Mouse (Mus musculus) neural tube, embryonic 15.5 days (tissue): ENCODE data around the gene Alyref2. TPM values are rescaled to one million over a fixed set of nuclear protein-coding genes. Genes with fewer than 3 reads are reported as not detected.

ENCODE experiments used
- ATAC-seq: fragments of 200-750 bp; cut with Nextera tagmentation; 2 replicates; pipeline ENCODE4 v1.8.0; 2017; ENCODE audit warnings: mild to moderate bottlenecking, moderate TSS enrichment, moderate library complexity; ENCODE audit not compliant: low FRiP score
- H3K27ac ChIP-seq: fragments of 300-500 bp; sonication (generic); replicated peaks from 2 replicates; pipeline ENCODE4 v1.5.1; 2015; ENCODE audit warnings: mild to moderate bottlenecking, inconsistent platforms
- H3K27me3 ChIP-seq: fragments of 300-500 bp; sonication (generic); replicated peaks from 2 replicates; pipeline ENCODE4 v1.6.1; 2015; ENCODE audit warnings: inconsistent platforms
- H3K36me3 ChIP-seq: fragments of 300-500 bp; sonication (generic); 2 replicates; pipeline ENCODE4 v1.6.1; 2015; ENCODE audit warnings: inconsistent platforms
- H3K4me1 ChIP-seq: fragments of 300-500 bp; sonication (generic); 2 replicates; pipeline ENCODE4 v1.6.1; 2015; ENCODE audit warnings: inconsistent platforms
- H3K4me2 ChIP-seq: fragments of 300-500 bp; sonication (generic); 2 replicates; pipeline ENCODE4 v1.6.1; 2015; ENCODE audit warnings: inconsistent platforms, mild to moderate bottlenecking, moderate library complexity
- H3K4me3 ChIP-seq: fragments of 300-500 bp; sonication (generic); replicated peaks from 2 replicates; pipeline ENCODE4 v1.5.1; 2015; ENCODE audit warnings: mild to moderate bottlenecking, inconsistent platforms
- H3K9ac ChIP-seq: fragments of 300-500 bp; sonication (generic); replicated peaks from 2 replicates; pipeline ENCODE4 v1.6.1; 2015; ENCODE audit warnings: mild to moderate bottlenecking, inconsistent platforms
- H3K9me3 ChIP-seq: fragments of 300-500 bp; sonication (generic); replicated peaks from 2 replicates; pipeline ENCODE4 v1.6.1; 2016; ENCODE audit warnings: inconsistent platforms
- WGBS: fragments of 180-500 bp; shearing (Covaris S2); methylation state at CpG from one replicate; pipeline ENCODE4 v1.1.7; 2015; ENCODE audit warnings: mixed read lengths; 5-methylcytosine and 5-hydroxymethylcytosine counted together
- polyA plus RNA-seq: library from polyadenylated mRNA; unstranded; fragments of >200 nt; fragmentation: Nextera tagmentation; extraction: Ambion mirVana; gene quantifications from 2 replicates; pipeline ENCODE4 v1.2.1, GENCODE M21; 2015

Alyref2 gene
- polyA plus RNA-seq, 1 experiment from 2014 or later: 34.7 TPM

- ATAC-seq: no peak
- Histone ChIP-seq H3K9ac (no peak within 1 kb of the TSS), H3K9me3 (0 out of 2 replicates have a peak, but pooled peaks cover 10% of the 10 kb centered on the region), H3K4me2 (no peak within 1 kb of the TSS), H3K27ac (no peak within 1 kb of the TSS), H3K36me3 (no peaks in the 10 kb centered on the region), H3K4me1 (no peaks in the 10 kb centered on the region), H3K27me3 (no peaks in the 10 kb centered on the region), H3K4me3 (no peak within 1 kb of the TSS)
- WGBS: 97% methylated on average over 1 of the region's 1 CpGs
These were observed 31.9 kb downstream of the Alyref2 start, which contains the start of gene Itln1 for GRCm38 (mm10) chr1:171535194-171535593. Gene Itln1 (minus strand): TSS chr1:171535294.

- Histone ChIP-seq H3K9ac (no peak overlapping the region), H3K27ac (no peak overlapping the region), H3K36me3 (no peaks in the 10 kb centered on the region), H3K4me1 (no peaks in the 10 kb centered on the region), H3K4me3 (no peak overlapping the region), H3K27me3 (no peaks in the 10 kb centered on the region), H3K4me2 (no peak overlapping the region), H3K9me3 (0 out of 2 replicates have a peak, but pooled peaks cover 10% of the 10 kb centered on the region)
- WGBS: 91% methylated on average over 1 of the region's 1 CpGs
- no peak for ATAC-seq
These were observed 37.4 kb downstream of the Alyref2 start for GRCm38 (mm10) chr1:171540694-171541093.

GRCm38 (mm10) chr1:171551326-171551725 is 48.0 kb downstream of the Alyref2 start:
- Histone ChIP-seq H3K9ac (no peak overlapping the region), H3K4me3 (no peak overlapping the region), H3K9me3 (no peaks in the 10 kb centered on the region), H3K36me3 (no peaks in the 10 kb centered on the region), H3K4me2 (no peak overlapping the region), H3K27ac (no peak overlapping the region), H3K27me3 (no peaks in the 10 kb centered on the region), H3K4me1 (no peaks in the 10 kb centered on the region)
- no peak for ATAC-seq
- 86% methylated on average over 7 of the region's 7 CpGs for WGBS

GRCm38 (mm10) chr1:171552230-171552629 is 49.0 kb downstream of the Alyref2 start:
- WGBS: 90% methylated on average over 2 of the region's 2 CpGs

DNA sequence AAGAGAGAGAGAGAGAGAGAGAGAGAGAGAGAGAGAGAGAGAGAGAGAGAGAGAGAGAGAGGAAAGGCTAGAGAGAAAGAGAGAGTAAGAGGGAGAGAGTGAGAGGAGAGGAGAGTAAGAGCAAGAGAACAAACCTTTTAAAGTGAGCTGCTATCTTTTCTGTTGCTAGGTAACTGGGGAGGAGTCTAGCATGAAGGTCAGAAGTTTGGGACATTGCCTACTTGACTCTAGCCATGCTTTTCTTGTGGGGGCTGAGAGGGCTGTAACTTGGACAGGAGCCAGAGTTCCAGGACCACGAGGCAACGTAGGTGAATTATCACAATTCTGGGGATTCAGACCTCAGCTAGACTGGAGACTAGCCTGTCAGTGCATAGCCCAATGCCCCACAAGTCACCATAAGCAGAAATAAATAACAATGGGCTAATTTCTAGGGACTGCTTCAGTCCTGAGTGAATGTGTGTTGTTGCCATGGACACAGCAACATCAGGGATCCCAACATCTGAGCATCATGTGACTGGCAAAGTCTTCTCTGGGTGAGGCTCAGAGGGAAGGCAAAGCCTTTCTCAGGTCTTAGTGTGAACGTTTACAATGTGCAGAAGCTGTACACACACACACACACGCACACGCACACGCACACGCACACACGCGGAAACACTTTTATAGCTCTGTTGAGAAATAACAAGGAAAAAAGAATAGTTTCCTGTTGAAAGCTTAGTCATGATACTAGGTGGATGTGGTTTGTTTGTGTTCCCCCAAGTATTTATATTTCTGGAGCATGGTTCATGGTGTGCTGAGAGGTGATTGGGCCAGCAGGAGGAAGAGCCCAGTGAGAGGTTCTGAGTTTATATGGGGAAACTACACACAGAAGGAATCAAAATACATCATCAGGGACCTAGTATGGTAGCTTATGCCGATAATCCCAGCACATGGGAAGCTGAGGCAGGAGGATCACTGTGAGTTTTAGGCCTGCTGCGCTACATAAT is 50.4 kb downstream of the Alyref2 start:
- WGBS: 76% methylated on average over 11 of the region's 11 CpGs
- Histone ChIP-seq H3K36me3 (no peaks in the 10 kb centered on the region), H3K9me3 (no peaks in the 10 kb centered on the region), H3K4me3 (no peak overlapping the region), H3K4me2 (no peak overlapping the region), H3K4me1 (no peaks in the 10 kb centered on the region), H3K9ac (no peak overlapping the region), H3K27me3 (no peaks in the 10 kb centered on the region), H3K27ac (no peak overlapping the region)
- no peak for ATAC-seq

More at GRCm38 (mm10) chr1:171552230-171552629, 49.0 kb downstream of the Alyref2 start:
- Histone ChIP-seq H3K9me3 (no peaks in the 10 kb centered on the region), H3K27me3 (no peaks in the 10 kb centered on the region), H3K4me3 (no peak overlapping the region), H3K4me2 (no peak overlapping the region), H3K27ac (no peak overlapping the region), H3K36me3 (no peaks in the 10 kb centered on the region), H3K4me1 (no peaks in the 10 kb centered on the region), H3K9ac (no peak overlapping the region)
- no peak for ATAC-seq

Other genes with a start within 250 kb of the Alyref2 start
- 90.6 and 97.6 TPM in 2 replicates for gene B4galt3, start 233.2 kb upstream of the Alyref2 start, polyA plus RNA-seq
- gene Ppox, start 222.3 kb upstream of the Alyref2 start, polyA plus RNA-seq: 42.7 and 48.0 TPM in 2 replicates
- gene Usp21, start 215.5 kb upstream of the Alyref2 start, polyA plus RNA-seq: 87.4 and 91.6 TPM in 2 replicates
- 115 and 119 TPM in 2 replicates for gene Ufc1, start 208.5 kb upstream of the Alyref2 start, polyA plus RNA-seq
- gene Dedd, start 174.3 kb upstream of the Alyref2 start, polyA plus RNA-seq: 44.1 and 49.9 TPM in 2 replicates
- 53.0 and 53.1 TPM in 2 replicates for gene Nit1, start 157.8 kb upstream of the Alyref2 start, polyA plus RNA-seq
- gene Pfdn2, start 157.8 kb upstream of the Alyref2 start, polyA plus RNA-seq: 146 and 162 TPM in 2 replicates
- 4.0 and 4.1 TPM in 2 replicates for gene Klhdc9, start 142.7 kb upstream of the Alyref2 start, polyA plus RNA-seq
- 3.7 and 5.6 TPM in 2 replicates for gene Nectin4, start 133.4 kb upstream of the Alyref2 start, polyA plus RNA-seq
- gene Arhgap30, start 114.5 kb upstream of the Alyref2 start, polyA plus RNA-seq: 0.88 and 6.0 TPM in 2 replicates
- gene Usf1, start 92.2 kb upstream of the Alyref2 start, polyA plus RNA-seq: 131 and 149 TPM in 2 replicates
- 4.9 and 6.2 TPM in 2 replicates for gene Tstd1, start 84.6 kb upstream of the Alyref2 start, polyA plus RNA-seq
- 11.8 and 27.5 TPM in 2 replicates for gene F11r, start 65.9 kb upstream of the Alyref2 start, polyA plus RNA-seq
- not detected in 2 replicates for gene Itln1, start 31.8 kb downstream of the Alyref2 start, polyA plus RNA-seq
- 0.09 and 1.9 TPM in 2 replicates for gene Cd244a, start 55.7 kb downstream of the Alyref2 start, polyA plus RNA-seq
- gene Ly9, start 103.9 kb downstream of the Alyref2 start, polyA plus RNA-seq: 0.13 and 1.3 TPM in 2 replicates
- 0.08 and 0.68 TPM in 2 replicates for gene Slamf7, start 149.6 kb downstream of the Alyref2 start, polyA plus RNA-seq
- gene Cd48, start 178.5 kb downstream of the Alyref2 start, polyA plus RNA-seq: 1.3 and 11.7 TPM in 2 replicates